Mouse (Mus musculus): ENCODE data around the gene Tdo2.
A peak's percentile ranks its signal among the peaks of the same experiment; 100 is the strongest.

Tdo2 gene

GRCm38 (mm10) chr3:81976102-81976501 is at the start of gene Tdo2:
Tdo2 (minus strand) TSS chr3:81976202.
- no peak for DNase-seq

- DNase-seq = no peak
These were observed 47.1 kb upstream of the Tdo2 start for GRCm38 (mm10) chr3:82023065-82023464.

- no peak for DNase-seq
These were observed 46.5 kb upstream of the Tdo2 start for GRCm38 (mm10) chr3:82022421-82022920.

- no peak for DNase-seq
These were observed 38.2 kb upstream of the Tdo2 start for GRCm38 (mm10) chr3:82014148-82014703.

- no peak for DNase-seq
These were observed 31.0 kb upstream of the Tdo2 start for GRCm38 (mm10) chr3:82007002-82007401.

GRCm38 (mm10) chr3:81995988-81996387 is 20.0 kb upstream of the Tdo2 start:
- peak; percentile 50 to 59 for DNase-seq

- DNase-seq = no peak
These were observed 19.4 kb upstream of the Tdo2 start for GRCm38 (mm10) chr3:81995371-81995770.

- no peak for DNase-seq
These were observed 14.5 kb upstream of the Tdo2 start for GRCm38 (mm10) chr3:81990531-81990930.

GRCm38 (mm10) chr3:81989692-81990141 is 13.7 kb upstream of the Tdo2 start:
- DNase-seq = no peak

- no peak for DNase-seq
These were observed 11.6 kb upstream of the Tdo2 start for GRCm38 (mm10) chr3:81987628-81988027.

GRCm38 (mm10) chr3:81986103-81986502 is 10.1 kb upstream of the Tdo2 start:
- no peak for DNase-seq

- DNase-seq = no peak
These were observed 9.1 kb upstream of the Tdo2 start for GRCm38 (mm10) chr3:81985100-81985499.

GRCm38 (mm10) chr3:81983120-81983895 is 7.3 kb upstream of the Tdo2 start:
- DNase-seq = no peak

- no peak for DNase-seq
These were observed 6.0 kb upstream of the Tdo2 start, which contains the start of gene Asic5 for GRCm38 (mm10) chr3:81981990-81982389. Asic5 (plus strand) TSS chr3:81982290.

GRCm38 (mm10) chr3:81981576-81981975 is 5.6 kb upstream of the Tdo2 start:
- DNase-seq = no peak

GRCm38 (mm10) chr3:81975607-81976006 is 395 bp downstream of the Tdo2 start:
- DNase-seq = no peak

- peak; percentile 49 to 59 for DNase-seq
These were observed 11.4 kb downstream of the Tdo2 start for GRCm38 (mm10) chr3:81964596-81964995.

- DNase-seq = peak; percentile 31 to 39
These were observed 12.2 kb downstream of the Tdo2 start for GRCm38 (mm10) chr3:81963768-81964167.

- no peak for DNase-seq
These were observed 14.7 kb downstream of the Tdo2 start for GRCm38 (mm10) chr3:81961336-81961735.

- no peak for DNase-seq
These were observed 18.5 kb downstream of the Tdo2 start for GRCm38 (mm10) chr3:81957484-81957883.

GRCm38 (mm10) chr3:81951785-81952184 is 24.2 kb downstream of the Tdo2 start:
- DNase-seq = no peak

GRCm38 (mm10) chr3:81949048-81949447 is 27.0 kb downstream of the Tdo2 start:
- no peak for DNase-seq

GRCm38 (mm10) chr3:81944851-81945393 is 31.1 kb downstream of the Tdo2 start:
- no peak for DNase-seq

- DNase-seq = no peak
These were observed 32.9 kb downstream of the Tdo2 start for GRCm38 (mm10) chr3:81943097-81943496.

Measured in cerebellum, adult 18-20 months (tissue).